Mouse (Mus musculus): ENCODE results near the gene Ebf4. TPM values are rescaled to one million over a fixed set of nuclear protein-coding genes. Genes with fewer than 3 reads are reported as not detected.
A peak's percentile ranks its signal among the peaks of the same experiment; 100 is the strongest.
"Not testable (repeated sequence)": the region's sequence is repeated elsewhere in the genome, so short reads cannot be mapped to it uniquely, and the experiment has no call there.

The Ebf4 gene
- total RNA-seq, 4 experiments from 2014 or later, result 4.2 to 8.4 (median 6.0) TPM

DNA sequence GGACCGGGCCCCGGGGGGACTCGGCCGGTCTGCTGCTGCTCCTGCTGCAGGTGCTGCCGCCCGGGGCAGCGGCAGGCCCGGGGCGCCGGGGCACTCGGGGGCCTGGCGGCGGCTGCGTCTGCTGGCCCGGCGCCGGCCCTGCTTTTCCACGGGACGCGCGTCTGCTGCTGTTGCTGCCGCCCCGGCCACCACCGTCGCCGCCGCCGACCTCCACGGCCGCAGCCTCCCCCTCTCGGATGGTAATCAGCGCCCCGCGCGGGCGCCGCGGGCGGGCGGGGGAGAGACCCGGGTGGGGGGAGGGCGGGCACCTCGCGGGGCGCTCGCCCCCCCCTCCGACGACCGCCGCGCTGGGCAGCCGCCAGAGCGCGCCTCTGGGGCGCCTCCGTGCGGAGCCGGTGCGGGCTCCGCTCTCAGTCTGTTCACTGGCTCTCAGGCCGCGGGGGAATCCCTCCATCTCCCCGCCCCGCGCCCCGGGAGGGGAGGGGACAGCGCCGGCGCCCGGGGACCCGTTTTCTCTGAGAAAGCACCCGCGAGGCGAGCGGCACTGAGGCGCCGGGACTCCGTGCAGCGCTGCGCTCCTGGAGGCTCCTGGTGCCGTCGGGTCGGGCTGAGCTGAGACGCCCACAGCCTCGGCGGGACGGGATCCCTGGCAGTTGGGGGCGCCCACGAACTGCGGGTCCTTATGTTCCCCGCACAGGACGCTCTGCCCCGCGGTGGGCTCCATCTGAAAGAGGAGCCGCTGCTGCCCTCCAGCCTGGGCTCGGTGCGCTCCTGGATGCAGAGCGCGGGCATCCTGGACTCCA, 563 bp downstream of the Ebf4 start:
- DNase-seq, result no peak

GRCm38 (mm10) chr2:130296134-130296745, 1.3 kb downstream of the Ebf4 start:
- no peak for DNase-seq

DNA sequence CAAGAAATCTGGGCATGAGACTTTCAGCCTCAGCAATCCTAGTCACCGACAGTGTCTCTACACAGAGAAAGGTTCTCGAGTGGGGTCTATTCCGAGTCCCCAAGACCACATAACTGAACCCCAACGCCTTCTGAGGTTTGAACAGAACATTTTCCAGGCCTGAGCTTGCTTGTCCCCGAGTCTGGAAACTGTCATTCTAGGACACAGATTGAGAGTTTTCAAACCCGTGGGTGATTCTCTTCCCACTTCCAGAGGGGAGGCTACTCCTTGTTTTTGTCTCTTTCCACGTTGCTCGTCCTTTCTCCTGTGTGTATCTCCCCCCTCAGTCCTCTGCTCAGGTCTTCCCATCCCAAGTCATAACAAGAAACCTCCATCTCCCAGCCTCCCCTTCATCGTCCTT, 2.6 kb downstream of the Ebf4 start:
- DNase-seq, result no peak

- no peak for DNase-seq
These were observed 8.0 kb downstream of the Ebf4 start for GRCm38 (mm10) chr2:130303014-130303413.

GRCm38 (mm10) chr2:130327057-130327456, 32.1 kb downstream of the Ebf4 start:
- DNase-seq, result no peak

DNA sequence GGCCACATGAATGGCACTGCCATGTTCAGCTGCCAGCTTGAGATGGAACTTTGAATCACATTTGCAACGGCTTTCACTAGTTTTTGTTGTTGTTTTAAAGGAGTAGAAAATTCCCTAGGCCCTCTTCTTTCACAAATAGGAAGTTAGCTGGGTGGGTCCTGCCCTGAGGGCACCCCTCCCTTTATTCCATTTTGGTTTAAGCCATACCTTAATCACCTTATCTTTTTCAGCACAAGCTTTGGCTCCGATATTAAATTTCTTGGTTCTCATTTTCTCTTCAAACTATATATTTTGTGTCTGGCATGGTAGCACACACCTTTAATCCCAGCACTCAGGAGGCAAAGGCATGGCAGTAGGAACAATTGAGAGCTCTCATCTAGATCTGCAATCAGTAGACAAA, 34.5 kb downstream of the Ebf4 start:
- DNase-seq, result no peak

DNA sequence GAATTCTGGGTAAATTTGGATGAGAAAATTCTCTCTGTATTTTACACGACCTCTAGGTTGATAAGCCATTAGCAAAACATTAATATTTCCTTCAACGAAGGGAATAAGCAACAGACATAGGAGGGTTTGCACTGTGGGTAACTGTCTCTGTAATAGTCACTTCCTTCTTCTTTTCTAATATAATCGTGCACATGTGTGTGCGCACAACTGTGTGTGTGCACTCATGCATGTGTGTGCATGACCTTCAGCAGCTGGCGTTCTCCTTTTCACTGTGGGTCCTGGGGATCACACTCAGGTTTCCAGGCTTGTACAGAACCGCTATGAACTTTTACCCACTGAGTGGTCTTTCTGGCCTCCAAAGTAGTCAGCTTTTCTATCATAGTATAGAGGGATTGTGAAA, 40.1 kb downstream of the Ebf4 start:
- DNase-seq, result no peak

GRCm38 (mm10) chr2:130340464-130341219, 45.7 kb downstream of the Ebf4 start:
- no peak for DNase-seq

DNA sequence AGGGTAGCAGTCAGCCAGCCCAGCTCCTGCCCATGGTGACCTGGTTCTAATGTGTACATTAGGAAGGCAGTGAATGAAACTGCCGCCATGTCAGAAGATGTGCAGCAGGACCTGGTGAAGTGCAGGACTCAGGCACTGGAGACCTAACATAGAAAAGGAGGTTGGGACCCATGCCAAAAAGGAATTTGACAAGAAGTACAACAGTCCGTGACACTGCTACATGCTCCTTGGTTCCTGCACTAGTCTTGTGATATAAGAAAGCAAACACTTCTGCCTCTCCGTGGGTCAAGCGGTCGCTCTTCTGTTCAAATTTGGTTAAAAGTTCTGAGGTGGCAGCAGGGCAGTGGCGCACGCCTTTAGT, 46.2 kb downstream of the Ebf4 start:
- DNase-seq, result no peak

DNA sequence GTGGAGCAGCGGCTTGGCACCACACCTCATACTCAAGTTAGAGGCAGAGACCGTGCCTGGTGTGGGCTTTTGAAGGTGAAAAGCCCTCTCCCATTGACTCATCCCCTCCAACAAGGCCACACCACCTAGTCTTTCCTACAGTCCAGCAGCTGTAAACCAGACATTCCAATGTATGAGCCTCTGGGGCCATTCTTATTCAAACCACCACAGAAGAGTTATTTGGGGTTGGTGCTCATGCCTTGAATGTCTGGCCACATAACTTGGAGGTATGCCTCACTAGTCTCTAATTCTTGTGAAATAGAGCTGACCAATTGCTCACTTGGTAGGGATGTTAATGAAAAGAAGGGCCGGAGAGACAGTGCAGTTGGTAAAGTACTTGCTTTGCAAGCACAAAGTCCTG, 55.4 kb downstream of the Ebf4 start:
- DNase-seq, result no peak

DNA sequence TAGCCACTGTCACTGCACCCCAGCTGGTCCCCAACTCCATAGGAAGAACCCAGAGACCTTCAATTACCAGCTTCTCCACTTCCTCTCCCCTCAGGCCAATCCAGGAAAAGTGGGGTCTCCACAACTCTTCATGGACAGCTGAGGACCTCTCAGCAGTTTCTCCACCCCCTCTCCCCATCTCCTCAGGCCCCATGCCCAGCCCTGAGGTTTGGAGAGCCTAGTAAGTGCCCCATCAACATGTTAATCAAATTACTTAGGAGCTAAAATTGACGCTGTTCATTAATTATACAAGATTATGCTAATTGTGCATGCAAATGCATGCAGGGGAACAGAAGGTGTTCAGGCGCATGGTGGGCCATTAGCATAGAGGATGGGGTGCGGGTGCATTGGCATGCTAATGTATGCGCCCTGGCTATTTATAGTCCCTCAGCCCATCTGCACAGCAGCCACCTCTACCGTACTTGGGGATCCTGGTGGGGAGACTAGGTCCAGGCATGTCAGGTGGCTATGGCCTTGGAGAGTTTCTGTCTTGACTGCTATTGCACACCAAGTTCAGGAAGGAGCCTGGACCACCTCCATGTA, 56.9 kb downstream of the Ebf4 start:
- DNase-seq, result no peak

GRCm38 (mm10) chr2:130353411-130353810, 58.4 kb downstream of the Ebf4 start:
- DNase-seq, result no peak

DNA sequence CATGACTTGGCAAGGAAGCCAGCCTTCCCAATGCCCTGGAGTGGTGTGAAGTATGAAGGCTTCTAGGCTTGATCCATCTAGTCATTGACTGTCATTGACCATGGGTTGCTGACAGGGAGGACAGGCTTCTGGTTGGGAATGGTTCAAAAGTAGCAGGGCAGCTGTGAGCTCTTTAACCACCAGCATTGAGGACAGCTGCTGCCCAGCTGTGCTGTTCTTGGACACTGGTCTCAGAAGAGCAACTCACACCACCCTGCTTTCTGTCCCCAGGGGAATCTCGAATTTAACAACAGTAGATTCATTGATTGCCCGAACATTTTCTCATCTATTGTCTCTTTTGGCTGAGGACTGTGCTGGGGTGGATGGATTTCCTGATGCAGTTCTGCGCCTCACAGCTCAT, 58.9 kb downstream of the Ebf4 start:
- DNase-seq, result no peak

- no peak for DNase-seq
These were observed 62.6 kb downstream of the Ebf4 start for GRCm38 (mm10) chr2:130357551-130357950.

DNA sequence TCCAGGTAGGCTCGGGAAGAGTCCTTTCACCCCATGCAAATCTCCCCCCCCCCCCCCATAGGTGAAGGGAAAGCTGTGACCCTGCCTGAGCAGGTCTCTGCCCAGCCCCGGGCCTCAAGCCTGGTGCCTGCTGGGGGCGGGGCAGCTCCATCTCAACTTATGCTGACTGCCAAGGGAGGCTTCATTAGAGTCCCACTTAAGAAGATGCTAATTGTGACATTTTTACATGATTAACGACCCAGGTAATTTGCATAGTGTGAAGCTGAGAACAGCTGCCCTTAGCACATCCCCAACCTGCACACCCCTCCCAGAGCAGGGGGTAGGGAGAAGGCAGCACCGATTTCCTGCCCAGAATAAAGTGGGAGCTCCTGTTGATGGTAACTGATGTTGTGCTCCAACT, 63.9 kb downstream of the Ebf4 start:
- DNase-seq, result no peak

GRCm38 (mm10) chr2:130362511-130363026, 67.6 kb downstream of the Ebf4 start:
- peak; percentile 14 for DNase-seq

DNA sequence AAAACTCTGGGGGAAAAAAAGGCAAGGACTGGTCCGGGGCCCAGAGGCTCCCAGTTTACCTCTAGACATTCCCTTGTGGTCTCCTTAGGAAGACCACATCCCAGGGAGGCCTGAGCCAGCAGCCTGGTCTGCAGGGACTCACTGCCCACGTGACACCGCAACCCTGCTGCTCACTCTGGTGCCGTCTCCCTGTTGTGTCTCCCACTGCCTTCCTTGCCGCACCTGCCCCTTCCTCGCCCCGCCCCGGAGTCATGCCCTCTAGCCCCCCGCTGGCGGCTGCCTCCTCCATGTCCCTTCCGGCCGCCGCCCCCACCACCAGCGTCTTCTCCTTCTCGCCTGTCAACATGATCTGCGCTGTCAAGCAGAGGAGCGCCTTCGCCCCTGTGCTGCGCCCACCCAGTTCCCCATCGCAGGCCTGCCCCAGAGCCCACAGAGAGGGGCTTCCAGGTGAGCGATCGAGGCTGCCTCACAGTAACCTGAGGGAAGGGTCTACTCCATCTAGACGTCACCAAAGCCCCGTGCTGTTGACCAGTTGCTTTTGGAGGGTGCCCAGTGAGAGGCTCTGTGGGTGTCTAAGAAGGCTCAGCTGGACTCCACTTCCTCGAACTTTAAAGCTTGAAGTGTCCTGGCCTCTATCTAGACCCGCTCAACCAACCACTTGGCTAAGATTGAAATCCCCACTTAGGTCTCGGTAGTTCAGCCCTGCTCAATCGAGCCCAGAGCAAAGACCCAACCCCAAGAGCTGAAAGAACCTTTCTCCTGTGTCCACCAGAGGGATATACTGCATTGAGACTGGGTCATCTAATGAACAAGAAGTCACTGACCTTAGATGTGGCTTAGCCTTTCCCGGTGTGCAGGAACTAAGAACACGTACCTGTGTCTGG, 70.5 kb downstream of the Ebf4 start:
- DNase-seq, result no peak

DNA sequence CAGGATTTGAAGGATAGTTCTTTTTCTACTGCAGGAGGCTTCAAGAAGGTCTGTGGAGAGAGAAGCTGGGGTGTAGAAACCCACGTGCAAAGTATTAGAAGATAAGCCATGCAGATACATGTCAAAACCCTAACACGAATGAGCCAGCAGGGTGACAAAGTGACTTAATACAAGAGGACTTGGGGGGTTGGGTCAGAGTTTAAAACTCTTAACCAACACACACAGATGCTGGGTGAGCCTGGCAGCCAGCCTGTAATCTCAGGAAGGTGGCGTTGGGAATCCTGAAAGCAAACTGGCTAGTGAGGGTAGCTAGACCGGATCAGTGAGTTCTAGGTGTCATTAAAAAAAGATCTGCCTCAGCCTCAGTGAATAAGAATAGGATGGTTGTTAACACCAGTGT, 72.4 kb downstream of the Ebf4 start:
- no peak for DNase-seq

GRCm38 (mm10) chr2:130373026-130373425, 78.1 kb downstream of the Ebf4 start:
- not testable (repeated sequence) for DNase-seq

DNA sequence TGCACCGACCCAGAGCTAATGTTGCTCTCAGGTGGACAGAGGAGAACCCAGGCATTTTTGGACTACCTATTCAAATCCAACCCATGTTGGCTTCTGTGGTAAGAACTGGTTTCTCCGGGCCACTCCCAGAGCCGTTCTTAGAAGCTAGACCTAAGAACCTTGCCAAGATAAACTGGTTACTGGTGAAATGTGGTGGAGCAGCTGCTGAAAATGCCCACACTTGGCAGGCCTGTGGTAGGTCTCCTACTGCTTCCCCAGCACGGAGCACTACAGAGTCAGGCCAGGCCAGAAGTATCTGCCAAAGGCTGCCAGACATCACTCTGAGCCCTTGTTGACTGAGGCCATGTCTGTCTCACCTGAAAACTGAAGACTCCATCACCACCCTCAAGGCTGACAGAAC, 80.0 kb downstream of the Ebf4 start:
- DNase-seq, result no peak

DNA sequence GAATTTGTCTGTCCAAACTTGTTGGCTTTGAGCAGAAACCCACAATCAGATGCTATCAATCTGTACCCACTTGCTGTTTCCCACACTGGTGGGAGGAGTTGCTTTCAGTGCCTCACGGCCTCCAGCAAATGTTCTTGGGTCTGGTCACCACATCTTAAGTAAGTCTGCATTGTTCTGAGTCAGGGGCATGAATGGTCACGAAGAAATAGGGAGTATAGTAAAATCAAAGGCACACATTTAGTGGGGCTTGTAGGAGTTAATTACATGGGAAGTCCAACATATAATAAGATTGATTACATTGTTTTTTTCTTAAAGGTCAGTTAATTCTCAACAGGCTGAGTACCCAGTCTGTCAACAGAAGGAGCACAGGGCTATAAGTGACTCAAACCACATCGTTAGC, 88.2 kb downstream of the Ebf4 start:
- DNase-seq, result no peak

DNA sequence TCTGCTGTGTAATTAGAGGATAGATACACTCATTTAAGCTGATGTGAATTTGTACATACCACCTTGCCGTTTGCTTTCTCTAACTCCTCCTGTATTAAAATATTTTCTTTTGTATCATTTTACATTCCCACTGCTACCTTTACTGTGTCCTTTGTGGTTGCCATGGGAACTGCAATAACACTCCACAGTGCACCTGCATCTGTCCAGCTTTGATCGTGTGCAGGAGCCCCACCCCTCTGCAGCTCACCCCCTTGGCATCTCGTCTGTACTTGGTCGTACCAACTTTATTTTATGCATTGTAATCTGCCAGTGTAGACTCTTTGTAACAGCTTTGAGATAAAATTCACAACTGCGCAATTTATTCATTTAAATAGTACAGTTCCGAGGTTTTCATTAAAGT, 88.9 kb downstream of the Ebf4 start:
- DNase-seq, result no peak
